Mouse (Mus musculus) CD8-positive naive resting alpha-beta T cell, adult 57 days (primary cell): ENCODE measurements around the gene Amdhd1. TPM values are rescaled to one million over a fixed set of nuclear protein-coding genes. Genes with fewer than 3 reads are reported as not detected.

Experiments used
- total RNA-seq: library from RNA; stranded (reverse); gene quantifications from one replicate; pipeline ENCODE4 v1.2.4, GENCODE M21; 2023

The Amdhd1 gene
- not detected for total RNA-seq

GRCm38 (mm10) chr10:93539775-93540430 lies at the start of gene Amdhd1:
Gene Amdhd1, minus strand, starts transcription at chr10:93540033.

GRCm38 (mm10) chr10:93589281-93589848 lies 49.5 kb upstream of the Amdhd1 start, which contains the start of gene Snrpf:
Gene Snrpf, minus strand, starts transcription at chr10:93589706.

GRCm38 (mm10) chr10:93540431-93541210 lies 788 bp upstream of the Amdhd1 start, which contains the start of gene Ccdc38:
Gene Ccdc38, plus strand, starts transcription at chr10:93540632.

GRCm38 (mm10) chr10:93488066-93488827 lies 51.6 kb downstream of the Amdhd1 start, which contains the start of gene Hal:
Gene Hal, plus strand, starts transcription at chr10:93488768.

Other genes starting within 250 kb of the Amdhd1 start
- gene Elk3, start 228.9 kb downstream of the Amdhd1 start, total RNA-seq, result 47.9 TPM
- 85.6 TPM for gene Lta4h, start 86.6 kb downstream of the Amdhd1 start, total RNA-seq
- gene Hal, start 51.3 kb downstream of the Amdhd1 start, total RNA-seq, result 0.95 TPM
- 0.37 TPM for gene Ccdc38, start 599 bp upstream of the Amdhd1 start, total RNA-seq
- 23.8 TPM for gene Snrpf, start 49.7 kb upstream of the Amdhd1 start, total RNA-seq
- gene Ntn4, start 100.6 kb upstream of the Amdhd1 start, total RNA-seq, result not detected